Mouse (Mus musculus) retina, embryonic 14.5 days (tissue): ENCODE results near the gene Ralgps2.
A peak's percentile ranks its signal among the peaks of the same experiment; 100 is the strongest.

Experiments
- DNase-seq: peaks from one replicate; pipeline ENCODE4 v3.0.0-alpha.2; 2015; ENCODE audit warnings: low spot score

Gene Ralgps2

DNA sequence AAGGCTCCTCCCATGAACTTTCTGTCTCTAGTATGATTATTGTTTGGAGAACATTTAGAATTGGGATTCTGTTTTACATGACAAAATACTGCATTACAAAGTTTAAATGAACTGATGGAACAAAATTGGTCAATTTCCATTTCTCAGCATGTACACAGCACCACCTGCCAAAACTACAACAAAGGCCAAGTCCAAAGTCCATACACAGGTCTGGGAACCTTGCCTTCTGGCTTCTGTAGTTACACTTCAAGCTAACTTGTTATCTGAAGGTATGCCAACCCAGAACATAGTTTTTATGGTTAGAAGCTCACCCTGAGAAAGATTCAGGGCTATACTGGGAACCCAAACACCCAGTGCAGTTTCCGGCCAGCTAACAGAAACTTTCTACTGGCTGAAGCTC is 120.2 kb downstream of the Ralgps2 start:
- no peak for DNase-seq

DNA sequence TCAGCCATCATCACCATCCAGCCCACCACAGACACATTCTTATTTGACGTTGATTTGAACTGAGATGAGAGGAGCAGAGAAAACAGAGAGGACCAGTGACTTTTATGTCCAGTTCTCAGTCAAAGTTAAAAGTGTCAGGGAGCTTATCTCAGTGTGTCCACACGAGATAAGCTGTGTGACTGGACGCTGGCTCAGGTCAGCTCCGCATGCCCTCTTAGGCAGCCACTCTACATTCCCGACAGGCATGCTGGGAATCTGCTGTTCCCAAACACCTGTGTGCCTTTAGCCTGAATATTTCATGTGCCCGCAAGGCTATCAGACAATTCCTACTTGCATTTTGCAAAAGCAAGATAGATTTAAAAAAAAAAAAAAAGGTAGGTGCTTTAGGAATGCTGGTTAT is 125.9 kb downstream of the Ralgps2 start:
- no peak for DNase-seq

GRCm38 (mm10) chr1:156812716-156813115 is 126.7 kb downstream of the Ralgps2 start:
- DNase-seq: no peak

DNA sequence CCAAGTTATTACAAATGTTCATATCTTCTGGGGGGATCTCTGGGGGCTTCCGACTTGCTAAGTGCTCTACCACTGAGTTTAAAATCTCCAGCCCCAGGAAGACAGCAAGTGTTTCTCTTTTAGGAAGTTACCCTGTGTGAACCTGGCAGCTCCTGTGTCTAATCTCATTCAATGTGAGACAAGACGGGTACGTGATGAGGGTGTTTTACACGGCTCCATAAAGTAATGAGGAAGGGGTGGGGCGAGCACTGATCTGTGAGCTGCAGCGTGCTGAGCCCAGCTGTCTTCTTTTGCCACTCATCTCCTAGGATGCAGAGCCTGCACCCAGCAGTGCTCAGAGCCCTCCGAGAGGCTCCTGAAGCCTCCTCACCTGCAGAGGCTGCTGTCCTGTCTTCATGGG is 127.5 kb downstream of the Ralgps2 start:
- DNase-seq: no peak

DNA sequence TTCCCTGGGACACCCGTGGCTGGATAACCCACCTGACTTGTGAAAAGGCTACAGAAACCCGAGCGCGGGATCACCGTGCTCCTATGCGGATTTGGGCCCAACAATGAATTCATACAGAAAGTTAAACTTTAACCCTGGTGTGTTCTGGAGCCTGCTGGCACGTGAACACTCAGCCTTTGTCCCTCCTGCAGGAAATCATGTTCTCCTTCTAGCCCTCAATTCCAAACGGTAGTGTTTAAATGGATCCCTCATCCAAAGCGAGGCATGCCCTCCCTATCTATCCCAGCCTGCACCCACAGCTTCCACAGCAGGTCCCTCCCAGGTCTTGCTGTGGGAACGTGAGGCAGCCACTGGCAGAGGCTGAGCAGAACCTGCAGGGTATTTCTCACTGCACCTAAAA is 131.1 kb downstream of the Ralgps2 start:
- DNase-seq: no peak

GRCm38 (mm10) chr1:156801276-156801675 is 138.2 kb downstream of the Ralgps2 start:
- DNase-seq: no peak

DNA sequence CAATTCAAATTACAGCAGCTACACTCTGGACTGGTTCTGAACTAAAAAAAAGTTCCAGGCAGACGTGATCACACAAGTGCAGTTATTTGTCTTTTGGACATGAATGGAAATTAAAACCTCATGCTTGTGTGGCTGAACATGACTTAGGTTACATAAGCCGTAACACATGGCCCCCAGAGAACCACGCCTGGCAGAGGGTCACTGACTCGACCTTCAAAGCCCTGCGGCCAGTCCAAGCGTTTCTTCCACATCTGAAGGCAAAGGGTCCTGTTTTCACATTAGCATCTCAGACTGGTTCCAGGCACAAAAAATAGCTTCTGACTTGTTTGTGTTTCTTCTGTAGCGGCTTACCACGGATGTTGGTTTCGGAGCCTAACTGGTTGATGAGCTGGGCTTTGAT is 143.2 kb downstream of the Ralgps2 start:
- DNase-seq: no peak

- peak; percentile 35 for DNase-seq
Observed at GRCm38 (mm10) chr1:156789844-156790490, 149.5 kb downstream of the Ralgps2 start.

DNA sequence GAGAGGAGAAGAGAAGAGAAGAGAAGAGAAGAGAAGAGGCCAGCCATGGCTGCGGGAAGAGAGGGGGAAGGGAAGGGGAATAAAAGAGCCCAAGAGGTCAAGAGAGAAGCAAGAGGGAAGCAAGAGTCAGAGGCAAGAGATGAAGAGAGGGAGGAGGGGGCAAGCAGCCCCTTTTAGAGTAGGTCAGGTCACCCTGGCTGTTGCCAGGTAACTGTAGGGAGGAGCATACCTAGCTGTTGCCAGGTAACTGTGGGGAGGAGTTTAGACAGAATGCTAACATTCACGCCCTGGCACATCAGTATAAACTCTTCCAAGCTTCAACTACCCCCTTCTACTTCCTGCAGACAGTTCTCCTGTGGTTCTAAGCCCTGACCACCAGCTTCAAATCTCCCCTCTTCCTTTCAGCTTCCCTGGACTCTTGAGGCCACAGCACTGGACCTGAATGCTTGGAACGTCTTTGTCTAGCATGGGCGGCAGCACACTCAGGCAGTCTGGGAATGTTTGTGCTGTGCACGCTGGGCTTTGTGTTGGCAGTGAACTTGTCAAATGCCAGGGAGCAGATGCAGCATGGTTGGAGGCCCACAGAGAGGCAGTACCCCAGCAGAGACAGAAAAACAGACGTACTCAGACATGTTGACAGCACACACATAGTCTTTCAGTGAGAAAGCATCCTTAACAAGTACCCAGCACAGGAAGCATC is 152.1 kb downstream of the Ralgps2 start:
- DNase-seq: peak; percentile 21

- DNase-seq: no peak
Observed at GRCm38 (mm10) chr1:156786074-156786473, 153.4 kb downstream of the Ralgps2 start.

- DNase-seq: no peak
Observed at GRCm38 (mm10) chr1:156784974-156785373, 154.5 kb downstream of the Ralgps2 start.

GRCm38 (mm10) chr1:156784116-156784515 is 155.3 kb downstream of the Ralgps2 start:
- no peak for DNase-seq

GRCm38 (mm10) chr1:156781971-156782850 is 157.2 kb downstream of the Ralgps2 start:
- DNase-seq: no peak

DNA sequence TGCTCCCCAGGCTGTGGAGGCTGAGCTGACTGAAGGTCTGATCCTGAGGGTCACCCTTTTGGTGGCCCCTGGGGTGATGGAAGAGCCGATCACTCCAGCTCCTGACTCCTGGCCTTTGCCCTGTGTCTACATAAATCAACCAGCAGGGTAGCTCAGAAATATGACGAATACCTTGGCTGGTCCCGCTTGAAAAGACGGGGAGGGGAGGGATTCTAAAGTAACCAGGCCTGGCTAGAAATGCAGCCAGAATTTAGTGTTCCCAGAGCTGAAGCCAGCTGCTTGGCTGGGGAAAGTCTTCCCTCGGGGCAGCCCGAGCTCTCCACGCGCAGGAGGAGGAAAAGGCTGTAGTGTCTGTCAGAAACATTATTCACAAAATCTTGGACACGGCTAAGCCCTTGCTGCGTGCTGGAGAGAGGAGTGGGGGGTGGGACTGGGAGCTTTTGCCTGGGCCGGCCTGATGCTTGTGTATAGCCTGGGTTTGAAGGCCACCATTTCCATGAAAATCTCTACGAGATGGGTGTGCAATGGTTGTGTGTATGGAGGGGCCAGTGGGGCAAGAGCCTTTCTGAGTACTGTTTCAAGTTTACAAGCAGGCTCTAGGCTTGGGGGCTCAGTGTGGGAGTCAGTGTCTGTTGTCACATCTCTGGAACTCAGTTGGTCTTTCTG is 158.2 kb downstream of the Ralgps2 start:
- peak; percentile 28 for DNase-seq

GRCm38 (mm10) chr1:156780234-156781005 is 159.0 kb downstream of the Ralgps2 start:
- DNase-seq: peak; percentile 35

- no peak for DNase-seq
Observed at GRCm38 (mm10) chr1:156779595-156779994, 159.8 kb downstream of the Ralgps2 start.

DNA sequence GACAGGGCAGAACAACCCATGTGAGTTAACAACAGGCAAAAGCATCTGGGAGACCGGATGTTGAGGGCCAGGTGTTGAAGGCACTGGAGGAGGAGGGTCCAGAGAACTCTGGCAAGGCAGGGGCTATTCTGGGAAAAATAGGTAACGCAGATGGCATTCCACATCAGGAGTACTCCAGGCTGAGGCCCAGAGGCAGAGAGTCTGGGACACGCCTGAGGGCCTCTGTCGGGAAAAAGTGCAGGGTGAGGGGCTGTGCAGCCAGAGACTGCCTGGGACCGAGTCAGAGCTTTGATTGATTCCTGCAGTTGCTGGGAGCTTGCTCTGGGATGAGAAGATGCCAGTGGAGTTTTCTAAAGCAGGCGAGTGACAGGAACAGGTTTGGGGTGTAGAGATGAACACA is 160.4 kb downstream of the Ralgps2 start:
- no peak for DNase-seq

DNA sequence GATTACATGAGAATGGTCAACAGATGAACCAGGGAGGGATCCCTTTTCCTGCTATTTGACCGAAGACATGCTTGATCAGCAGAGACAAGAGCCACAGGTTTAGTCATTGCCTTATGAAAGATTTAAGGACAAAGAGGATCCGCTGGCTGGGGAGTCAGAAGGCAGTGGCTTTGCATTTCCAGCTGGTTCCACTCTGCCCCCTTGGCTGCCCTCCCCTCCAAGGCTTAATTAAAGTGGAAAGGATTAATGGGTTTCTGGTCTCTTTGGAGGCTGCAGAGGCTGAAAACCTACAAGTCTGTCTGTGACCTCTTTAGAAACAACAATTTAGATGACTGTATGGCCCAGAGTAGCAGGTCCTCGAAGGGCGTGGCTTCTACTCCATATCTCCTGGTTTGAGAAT is 161.5 kb downstream of the Ralgps2 start:
- DNase-seq: no peak

DNA sequence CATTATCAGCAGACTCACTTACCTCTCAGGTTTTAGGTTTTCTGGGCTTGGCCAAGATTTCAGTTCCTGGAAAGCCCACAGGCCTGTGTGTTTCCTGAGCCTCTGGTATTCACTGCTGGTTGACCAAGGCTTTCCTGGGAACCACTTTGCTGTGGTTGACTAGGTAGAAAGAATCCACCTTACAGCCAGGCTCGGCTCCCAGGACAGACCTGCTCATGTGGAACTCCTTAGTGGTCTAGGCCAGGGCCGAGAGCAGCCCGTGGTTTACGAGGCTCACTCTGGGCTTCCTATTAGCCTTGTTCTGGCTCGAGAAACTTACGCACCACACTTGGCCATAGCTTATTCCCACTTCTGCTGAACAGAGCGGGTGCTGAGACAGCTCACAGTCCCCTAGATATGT is 163.4 kb downstream of the Ralgps2 start:
- DNase-seq: no peak

DNA sequence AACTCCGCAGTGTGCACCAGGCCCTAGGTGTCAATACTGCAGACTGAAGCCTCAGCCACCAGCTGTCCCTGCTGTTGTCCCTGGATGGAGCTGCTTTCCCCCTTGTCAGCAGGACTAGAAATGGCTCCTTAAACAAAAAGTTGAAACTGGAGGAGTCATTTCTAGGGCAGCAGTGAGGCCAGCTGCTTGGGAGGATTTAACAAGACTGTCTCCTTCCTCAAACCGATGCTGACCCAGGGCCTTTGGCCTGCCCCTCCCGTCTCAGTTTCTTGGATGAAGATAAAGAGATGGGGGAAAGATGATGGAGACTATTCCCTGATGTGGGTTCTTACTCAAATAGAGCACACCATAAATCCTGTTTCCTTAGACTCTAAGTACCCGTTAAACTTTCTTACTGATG is 164.2 kb downstream of the Ralgps2 start:
- DNase-seq: no peak

- no peak for DNase-seq
Observed at GRCm38 (mm10) chr1:156770845-156771244, 168.6 kb downstream of the Ralgps2 start.
